Mouse (Mus musculus): ENCODE data around the gene Dnajc5g.

GRCm38 (mm10) chr5:31126050-31126449 is 20.0 kb downstream of the Dnajc5g start:
- no peak for TF ChIP-seq CTCF (IDR thresholded peaks at IDR 0.05; ENCODE audit: borderline replicate concordance, insufficient read depth, low read depth, low read length)
- TF ChIP-seq POLR2A (IDR thresholded peaks at IDR 0.05; ENCODE audit: borderline replicate concordance, insufficient read depth, low read length), result no peak

Data from cerebellum, adult 2 months (tissue).